Mouse (Mus musculus): ENCODE data around the gene Mettl4. TPM values are rescaled to one million over a fixed set of nuclear protein-coding genes. Genes with fewer than 3 reads are reported as not detected.
A peak's percentile ranks its signal among the peaks of the same experiment; 100 is the strongest.
"Not testable (repeated sequence)": the region's sequence is repeated elsewhere in the genome, so short reads cannot be mapped to it uniquely, and the experiment has no call there.

The Mettl4 gene
- polyA plus RNA-seq, 1 experiment from 2014 or later: 14.9 TPM

DNA sequence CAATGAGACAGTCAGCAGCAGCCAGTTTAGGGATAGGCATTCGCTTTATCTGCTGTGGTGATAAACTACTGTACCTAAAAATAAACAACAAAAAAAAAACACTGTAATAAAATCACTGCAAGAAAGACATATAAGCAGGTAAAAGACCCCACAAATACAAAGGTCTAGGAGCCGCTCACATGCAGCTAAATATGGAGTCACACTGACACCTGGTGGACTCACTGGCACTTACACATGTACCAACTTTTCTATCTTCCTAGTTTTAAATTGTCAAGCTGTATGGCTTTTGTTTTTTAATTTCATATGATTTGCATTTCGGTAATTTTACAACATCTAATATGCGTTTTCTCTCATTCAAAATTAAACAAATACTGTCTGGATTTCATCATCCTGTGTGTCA, 14.4 kb downstream of the Mettl4 start:
- Histone ChIP-seq H3K36me3 (ENCODE audit: control insufficient read depth, insufficient read depth, low read length) (no peaks in the 10 kb centered on the region), H3K27ac (ENCODE audit: low read depth, low read length) (no peak overlapping the region), H3K9me3 (ENCODE audit: control insufficient read depth, low read length) (no peaks in the 10 kb centered on the region), H3K27me3 (replicated peaks; ENCODE audit: control insufficient read depth, insufficient read depth, low read length) (no peaks in the 10 kb centered on the region), H3K4me1 (ENCODE audit: control insufficient read depth, insufficient read depth, low read depth, low read length) (no peaks in the 10 kb centered on the region), H3K9ac (ENCODE audit: low read depth, low read length) (no peak overlapping the region), H3K4me3 (ENCODE audit: low read length) (no peak overlapping the region), H3K4me2 (ENCODE audit: low read length) (no peak overlapping the region)
- 73% methylated on average over 4 of the region's 4 CpGs for WGBS
- ATAC-seq: peak; percentile 76; the same call in 1 of the 2 replicates

DNA sequence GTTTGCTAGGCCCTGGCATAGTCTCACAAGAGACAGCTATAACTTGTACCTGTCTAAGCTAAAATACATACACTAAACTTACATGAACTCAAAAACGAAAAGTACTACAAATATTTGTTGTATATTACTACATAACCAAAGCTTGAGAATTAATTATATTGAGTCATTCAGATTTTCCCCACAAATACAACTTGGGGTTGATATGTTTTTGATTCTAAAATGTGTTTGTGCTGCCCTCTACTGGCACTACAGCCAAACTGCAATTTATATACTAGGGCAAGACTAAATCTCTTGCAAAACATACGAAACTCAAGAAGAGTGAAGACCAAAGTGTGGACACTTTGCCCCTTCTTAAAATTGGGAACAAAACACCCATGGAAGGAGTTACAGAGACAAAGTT, 19.4 kb downstream of the Mettl4 start:
- not testable (repeated sequence) for H3K4me3 ChIP-seq (ENCODE audit: low read length); H3K9me3 ChIP-seq (ENCODE audit: control insufficient read depth, low read length); H3K9ac ChIP-seq (ENCODE audit: low read depth, low read length); H3K4me1 ChIP-seq (ENCODE audit: control insufficient read depth, insufficient read depth, low read depth, low read length); ATAC-seq; H3K4me2 ChIP-seq (ENCODE audit: low read length); H3K36me3 ChIP-seq (ENCODE audit: control insufficient read depth, insufficient read depth, low read length); H3K27me3 ChIP-seq (replicated peaks; ENCODE audit: control insufficient read depth, insufficient read depth, low read length); H3K27ac ChIP-seq (ENCODE audit: low read depth, low read length)
- WGBS: 34% methylated on average over 2 of the region's 2 CpGs

DNA sequence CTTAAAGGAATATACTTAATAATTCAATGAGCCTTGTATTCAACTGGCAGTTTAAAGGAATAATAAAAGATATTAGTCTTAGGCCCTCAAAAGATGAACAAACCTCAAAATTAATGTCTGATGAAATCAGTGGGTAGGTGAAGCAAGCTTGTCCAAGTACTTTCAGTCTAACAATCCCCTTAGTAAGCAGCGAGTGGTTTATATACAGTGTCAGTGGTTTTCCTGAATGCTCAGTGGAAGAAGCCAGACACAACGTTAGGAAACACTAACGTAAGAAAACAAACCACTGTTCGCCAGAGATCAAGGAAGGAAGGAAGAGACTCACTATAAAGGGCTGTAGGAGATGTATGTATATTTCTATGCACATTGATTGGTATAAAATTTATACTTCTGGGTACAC, 23.1 kb downstream of the Mettl4 start:
- no peaks in the 10 kb centered on the region for H3K36me3 ChIP-seq (ENCODE audit: control insufficient read depth, insufficient read depth, low read length)
- no peaks in the 10 kb centered on the region for H3K9me3 ChIP-seq (ENCODE audit: control insufficient read depth, low read length)
- no peaks in the 10 kb centered on the region for H3K4me1 ChIP-seq (ENCODE audit: control insufficient read depth, insufficient read depth, low read depth, low read length)
- ATAC-seq: no peak
- no peaks in the 10 kb centered on the region for H3K27me3 ChIP-seq (replicated peaks; ENCODE audit: control insufficient read depth, insufficient read depth, low read length)
- H3K27ac ChIP-seq (ENCODE audit: low read depth, low read length): no peak overlapping the region
- H3K4me3 ChIP-seq (ENCODE audit: low read length): no peak overlapping the region
- 94% methylated on average over 4 of the region's 4 CpGs for WGBS
- H3K9ac ChIP-seq (ENCODE audit: low read depth, low read length): no peak overlapping the region
- H3K4me2 ChIP-seq (ENCODE audit: low read length): no peak overlapping the region

DNA sequence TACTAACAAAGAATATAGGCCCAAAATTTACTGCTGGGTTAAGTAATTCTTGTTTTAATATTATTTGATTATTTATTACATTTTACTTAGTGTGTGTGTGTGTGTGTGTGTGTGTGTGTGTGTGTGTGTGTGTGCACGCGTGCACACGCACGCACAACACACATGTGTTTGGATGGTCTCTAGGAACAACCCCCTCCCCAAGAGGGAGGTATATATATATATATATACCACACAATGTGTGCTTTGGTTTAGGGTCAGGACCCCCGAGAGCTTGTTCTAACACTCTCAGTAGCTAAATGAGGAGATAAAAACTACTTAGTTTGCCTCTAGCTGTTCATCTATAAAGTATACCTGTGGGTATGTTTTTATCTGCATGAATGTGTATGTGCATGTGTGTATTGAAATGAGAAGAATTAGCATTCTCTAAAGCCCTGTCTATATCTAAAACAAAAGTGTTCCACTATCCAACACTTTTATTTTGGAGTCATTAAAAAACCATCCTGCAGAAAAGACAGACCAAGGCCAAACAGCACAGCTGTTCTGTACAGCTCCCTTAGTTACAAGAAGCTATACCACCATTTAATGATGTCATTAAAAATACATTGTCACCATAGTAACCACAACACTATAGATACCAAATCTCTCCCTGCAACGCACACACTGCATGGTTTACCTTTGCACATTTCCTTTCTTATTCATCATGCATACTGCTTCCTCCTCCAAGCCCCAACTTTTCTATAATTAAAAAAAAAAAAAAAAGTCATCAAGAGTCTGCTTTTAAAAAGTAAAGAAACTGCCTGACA, 76.1 kb downstream of the Mettl4 start:
- no peak overlapping the region for H3K9ac ChIP-seq (ENCODE audit: low read depth, low read length)
- H3K4me3 ChIP-seq (ENCODE audit: low read length): no peak overlapping the region
- no peak overlapping the region for H3K4me2 ChIP-seq (ENCODE audit: low read length)
- no peaks in the 10 kb centered on the region for H3K27me3 ChIP-seq (replicated peaks; ENCODE audit: control insufficient read depth, insufficient read depth, low read length)
- H3K9me3 ChIP-seq (ENCODE audit: control insufficient read depth, low read length): no peaks in the 10 kb centered on the region
- no peaks in the 10 kb centered on the region for H3K4me1 ChIP-seq (ENCODE audit: control insufficient read depth, insufficient read depth, low read depth, low read length)
- no peak overlapping the region for H3K27ac ChIP-seq (ENCODE audit: low read depth, low read length)
- no peaks in the 10 kb centered on the region for H3K36me3 ChIP-seq (ENCODE audit: control insufficient read depth, insufficient read depth, low read length)
- ATAC-seq: peak; percentile 96
- WGBS: 83% methylated on average over 6 of the region's 6 CpGs
